Comparison of ENCODE assay signal across 8 mouse cellular contexts in genomic region chr3:61363161-61363988, GRCm38 (mm10). TPM values are rescaled to one million over a fixed set of nuclear protein-coding genes. Genes with fewer than 3 reads are reported as not detected.
A peak's percentile ranks its signal among the peaks of the same experiment; 100 is the strongest.
DNase-seq lines count a peak whose midpoint lies in the region; ATAC-seq lines count a peak whose summit lies in the region.

No protein-coding gene starts in this region.

- peak overlapping the region; percentile 84 for H3K4me3 ChIP-seq in hindbrain, embryonic 14.5 days (replicated peaks; ENCODE audit: low read length)

- peak overlapping the region; percentile 91 for H3K4me2 ChIP-seq in hindbrain, embryonic 14.5 days (replicated peaks)

- no peaks in the 10 kb centered on the region for H3K9me3 ChIP-seq in hindbrain, embryonic 14.5 days (ENCODE audit: control insufficient read depth, low read length)

- WGBS in hindbrain, embryonic 14.5 days = under 1% methylated on average over 30 of the region's 30 CpGs

- ATAC-seq in hindbrain, embryonic 14.5 days (ENCODE audit: low FRiP score) = peak; percentile 92

- no peaks in the 10 kb centered on the region for H3K36me3 ChIP-seq in hindbrain, embryonic 14.5 days (replicated peaks; ENCODE audit: control insufficient read depth, insufficient read depth)

- DNase-seq in R1 (ENCODE audit: low read depth, low spot score) = peak; percentile 100
- DNase-seq in cerebellum, postnatal 25 days = peak; percentile 82
- peak; percentile 86 to 88 for DNase-seq in frontal cortex, postnatal 25 days (ENCODE audit: low spot score in 2 of 2)
- peak; percentile 93 for DNase-seq in hindbrain, embryonic 14.5 days (ENCODE audit: low spot score)
- peak; percentile 92 to 93 for DNase-seq in layer of hippocampus, postnatal 36 days
- DNase-seq in lung, postnatal 36 days = peak; percentile 96
- peak; percentile 99 for DNase-seq in retina, postnatal 1 day
- DNase-seq in urinary bladder, adult 18-20 months (ENCODE audit: low spot score in 2 of 2) = peak; percentile 71 to 92

- H3K27me3 ChIP-seq in hindbrain, embryonic 14.5 days (ENCODE audit: control insufficient read depth, insufficient read depth, low read length) = no peaks in the 10 kb centered on the region

- peak overlapping the region; percentile 82 for H3K9ac ChIP-seq in hindbrain, embryonic 14.5 days

- peaks cover 24% of the 10 kb centered on the region for H3K4me1 ChIP-seq in hindbrain, embryonic 14.5 days (replicated peaks; ENCODE audit: control insufficient read depth, insufficient read depth, low read length)

- peak overlapping the region; percentile 72 for H3K27ac ChIP-seq in hindbrain, embryonic 14.5 days

RNA-seq across cellular contexts. Expression of gene Rap2b, which starts 1.9 kb away (rescaled TPM):
- 12.4 and 13.1 TPM in 2 replicates for polyA plus RNA-seq in hindbrain, embryonic 14.5 days (2014; fragmentation: Nextera tagmentation; extraction: Ambion mirVana)
- total RNA-seq in layer of hippocampus, postnatal 36 days (2021) = 10 to 100 TPM; 41.9 to 42.0 TPM

RNA-seq across cellular contexts. Expression of gene B430305J03Rik, which starts 2.4 kb away (rescaled TPM):
- not detected in 2 replicates for polyA plus RNA-seq in hindbrain, embryonic 14.5 days (2014; fragmentation: Nextera tagmentation; extraction: Ambion mirVana)
- total RNA-seq in layer of hippocampus, postnatal 36 days (2021) = 1 to 10 TPM; 2.4 to 2.7 TPM

Comparison
In these comparisons a context has a peak if more than half of its experiments do, and no peak if none do; other contexts are left out.
1. Peak in every context shown above with its lines: DNase-seq, ATAC-seq, H3K4me3 ChIP-seq and H3K27ac ChIP-seq.